Mouse (Mus musculus) spleen, adult 2 months (tissue): ENCODE measurements around the gene Trim56. TPM values are rescaled to one million over a fixed set of nuclear protein-coding genes. Genes with fewer than 3 reads are reported as not detected.

Experiments
- DNase-seq, 2 experiments: peaks; one replicate each; pipeline versions ENCODE4 v3.0.0 to v3.0.0-alpha.2; 2012 to 2021; ENCODE audit warnings: low spot score in 2 of 2, low read depth in 1 of 2
- H3K27ac ChIP-seq: fragments of 200-500 bp; 2 replicates; pipeline ENCODE4 v1.5.1; 2012; ENCODE audit warnings: low read length, inconsistent platforms; ENCODE audit not compliant: insufficient read depth
- H3K27me3 ChIP-seq: fragments of 200-500 bp; 2 replicates; pipeline ENCODE4 v1.6.1; 2012; ENCODE audit warnings: mild to moderate bottlenecking, moderate library complexity, low read length, inconsistent platforms; ENCODE audit not compliant: control insufficient read depth, insufficient read depth
- H3K36me3 ChIP-seq: fragments of 200-500 bp; 2 replicates; pipeline ENCODE4 v1.6.1; 2012; ENCODE audit warnings: mild to moderate bottlenecking, low read length, inconsistent platforms; ENCODE audit not compliant: control insufficient read depth, insufficient read depth
- H3K4me1 ChIP-seq: fragments of 200-500 bp; 2 replicates; pipeline ENCODE4 v1.6.1; 2011; ENCODE audit warnings: inconsistent platforms; ENCODE audit not compliant: control insufficient read depth, insufficient read depth, insufficient read length
- H3K4me3 ChIP-seq: fragments of 200-500 bp; 2 replicates; pipeline ENCODE4 v1.5.1; 2011; ENCODE audit warnings: mild to moderate bottlenecking, inconsistent platforms; ENCODE audit not compliant: insufficient read depth, insufficient read length; ENCODE audit errors: extremely low read depth
- CTCF ChIP-seq: fragments of 200-500 bp; IDR thresholded peaks from 2 replicates; pipeline ENCODE4 v1.5.1; 2011; ENCODE audit warnings: mild to moderate bottlenecking, inconsistent platforms; ENCODE audit not compliant: insufficient read depth, insufficient read length, insufficient replicate concordance; ENCODE audit errors: extremely low read depth
- POLR2A ChIP-seq: fragments of 200-500 bp; IDR thresholded peaks from 2 replicates; pipeline ENCODE4 v1.6.1; 2011; ENCODE audit warnings: low read depth, low read length, inconsistent platforms
- WGBS: fragments of 180-500 bp; shearing (Covaris S2); methylation state at CpG from one replicate; pipeline ENCODE4 v1.1.7; 2018; 5-methylcytosine and 5-hydroxymethylcytosine counted together
- polyA plus RNA-seq: library from polyadenylated mRNA; depleted of rRNA; stranded (reverse); fragments of >200 nt; gene quantifications from 2 replicates; pipeline ENCODE4 v1.2.3, GENCODE M21; 2012

Gene Trim56
- polyA plus RNA-seq, 1 experiment, result 26.6 TPM

DNA sequence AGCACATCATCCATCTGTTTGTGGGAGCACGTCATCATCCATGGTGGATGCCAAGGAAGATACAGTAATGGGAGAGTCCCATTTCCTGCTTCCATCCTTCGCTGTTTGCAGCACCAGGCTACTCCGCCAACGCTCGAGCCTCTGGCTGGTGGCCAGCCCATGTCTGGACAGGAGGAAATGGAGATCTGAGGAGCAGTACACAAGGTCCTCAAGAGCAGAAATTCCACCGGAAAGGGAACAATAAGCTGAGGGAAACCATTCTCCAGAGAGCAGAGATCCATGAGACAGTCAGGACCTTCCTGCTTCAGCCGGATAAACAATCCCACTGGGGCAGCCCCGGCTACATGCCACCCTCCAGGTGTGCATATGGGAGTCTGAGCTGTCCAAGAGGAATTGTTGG, 28.6 kb downstream of the Trim56 start:
- Histone ChIP-seq H3K4me1 (no peaks in the 10 kb centered on the region), H3K27ac (no peak overlapping the region), H3K27me3 (no peaks in the 10 kb centered on the region), H3K4me3 (no peak overlapping the region), H3K36me3 (no peaks in the 10 kb centered on the region)
- 76% methylated on average over 8 of the region's 8 CpGs for WGBS
- DNase-seq, result no peak
- no peak for TF ChIP-seq CTCF
- no peak for TF ChIP-seq POLR2A

DNA sequence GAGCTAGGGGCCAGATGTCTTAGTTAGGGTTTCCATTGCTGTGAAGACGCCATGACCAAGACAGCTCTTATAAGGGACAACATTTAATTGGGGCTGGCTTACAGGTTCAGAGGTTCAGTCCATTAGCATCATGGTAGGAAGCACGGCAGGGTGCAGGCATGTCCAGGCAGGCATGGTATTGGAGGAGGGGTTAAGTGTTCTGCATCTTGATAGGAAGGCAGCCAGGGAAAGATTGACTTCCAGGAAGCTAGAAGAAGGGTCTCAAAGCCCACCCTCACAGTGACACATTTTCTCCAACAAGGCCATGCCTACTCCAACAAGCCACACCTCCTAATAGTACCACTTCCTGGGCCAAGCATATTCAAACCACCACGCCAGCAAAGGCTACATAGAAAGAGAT, 30.3 kb downstream of the Trim56 start:
- no peak overlapping the region for H3K27ac ChIP-seq

DNA sequence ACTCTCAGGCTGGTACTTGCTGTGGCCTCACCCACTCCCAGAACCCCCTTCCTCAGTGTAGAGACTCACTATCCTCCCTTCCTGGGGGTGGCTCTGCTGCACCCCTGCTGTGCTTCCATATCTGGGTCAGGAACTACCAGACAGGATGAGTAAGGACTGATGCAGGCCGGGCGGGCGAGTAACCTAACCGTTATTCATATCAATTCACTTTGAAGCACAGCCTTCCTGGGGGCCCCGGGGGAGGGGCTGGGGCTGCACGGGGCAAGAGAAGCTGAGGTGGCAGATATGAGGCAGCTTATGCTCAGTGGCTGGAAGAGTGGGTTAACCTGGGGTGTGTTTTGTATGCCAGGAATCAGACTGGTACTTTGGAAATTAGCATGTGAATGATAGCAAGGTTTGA, 31.0 kb downstream of the Trim56 start:
- no peak for DNase-seq
- no peak for TF ChIP-seq CTCF
- no peak for TF ChIP-seq POLR2A
- no peak overlapping the region for H3K4me3 ChIP-seq
- no peaks in the 10 kb centered on the region for H3K36me3 ChIP-seq
- WGBS, result 75% methylated on average over 6 of the region's 6 CpGs
- H3K4me1 ChIP-seq, result no peaks in the 10 kb centered on the region
- no peak overlapping the region for H3K27ac ChIP-seq
- H3K27me3 ChIP-seq, result no peaks in the 10 kb centered on the region

More for the DNA sequence above, 30.3 kb downstream of the Trim56 start:
- Histone ChIP-seq H3K27me3 (no peaks in the 10 kb centered on the region), H3K4me3 (no peak overlapping the region), H3K36me3 (no peaks in the 10 kb centered on the region), H3K4me1 (no peaks in the 10 kb centered on the region)
- TF ChIP-seq CTCF (no peak), POLR2A (no peak)
- 84% methylated on average over 3 of the region's 3 CpGs for WGBS
- no peak for DNase-seq

DNA sequence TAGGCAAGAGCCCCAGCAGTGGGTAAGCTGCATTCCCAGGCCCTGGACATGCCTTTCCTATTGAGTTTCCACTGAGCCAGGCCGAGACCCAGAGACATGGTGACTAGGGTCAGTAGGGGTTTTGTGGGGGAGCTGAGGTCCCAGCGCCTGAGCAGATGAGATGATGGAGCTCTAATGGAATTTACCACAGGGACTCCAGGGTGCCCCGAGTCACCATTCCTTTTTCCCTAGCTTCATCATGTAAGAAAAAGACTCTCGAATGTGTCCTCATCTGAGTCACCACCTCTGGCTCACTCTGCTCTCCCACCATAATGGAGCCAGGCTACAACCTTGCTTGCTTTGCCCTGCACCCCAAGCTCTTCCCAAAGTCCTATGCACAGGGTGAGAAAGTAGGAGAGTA, 33.0 kb downstream of the Trim56 start:
- WGBS, result 87% methylated on average over 4 of the region's 4 CpGs
- no peaks in the 10 kb centered on the region for H3K27me3 ChIP-seq
- no peak overlapping the region for H3K27ac ChIP-seq
- no peaks in the 10 kb centered on the region for H3K4me1 ChIP-seq
- DNase-seq, result no peak
- H3K36me3 ChIP-seq, result no peaks in the 10 kb centered on the region
- H3K4me3 ChIP-seq, result no peak overlapping the region
- no peak for TF ChIP-seq POLR2A
- no peak for TF ChIP-seq CTCF

DNA sequence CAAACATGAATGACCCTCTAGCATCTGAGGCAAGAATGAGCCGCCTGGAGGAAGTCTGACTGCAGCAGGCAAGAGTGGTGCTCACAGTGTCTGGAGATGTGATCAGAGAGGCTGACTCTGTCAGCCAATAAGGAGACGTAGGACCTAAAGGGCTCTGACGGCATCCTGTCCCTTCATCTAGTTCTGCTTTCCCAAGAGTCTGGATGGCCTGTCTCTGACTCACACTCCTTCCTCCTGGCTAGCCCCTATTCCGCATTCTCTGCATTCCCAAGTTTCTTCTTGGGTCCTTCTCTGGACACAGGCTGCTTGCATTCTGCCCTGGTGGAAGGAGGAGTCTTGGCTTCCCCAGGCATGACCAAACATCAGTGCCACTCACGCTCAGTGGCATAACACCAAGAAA, 36.2 kb downstream of the Trim56 start:
- Histone ChIP-seq H3K27me3 (no peaks in the 10 kb centered on the region), H3K4me1 (peaks cover 4% of the 10 kb centered on the region; the same call in 1 of the 2 replicates), H3K27ac (no peak overlapping the region), H3K4me3 (no peak overlapping the region), H3K36me3 (no peaks in the 10 kb centered on the region)
- TF ChIP-seq CTCF, result no peak
- no peak for TF ChIP-seq POLR2A
- WGBS, result 42% methylated on average over 5 of the region's 5 CpGs
- DNase-seq, result no peak

DNA sequence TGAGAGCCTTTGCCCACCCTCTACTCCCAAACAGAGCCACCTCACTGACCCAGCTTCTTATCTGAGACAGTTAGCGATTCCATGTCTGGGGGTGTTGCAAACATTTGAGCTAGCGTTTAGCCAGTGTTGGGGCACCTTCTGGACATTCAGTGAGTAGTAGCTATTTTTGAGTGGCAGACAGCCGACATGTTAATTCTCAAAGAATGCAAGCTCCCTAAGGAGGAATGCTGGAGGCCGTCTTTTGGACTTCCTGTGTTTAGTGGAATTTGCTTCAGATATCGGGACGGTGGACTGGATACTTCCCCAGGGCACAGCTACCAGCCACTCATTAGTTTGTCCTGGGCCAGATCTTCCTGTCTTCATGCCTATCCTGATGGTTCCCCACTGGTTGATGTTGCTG, 37.4 kb downstream of the Trim56 start:
- Histone ChIP-seq H3K27ac (no peak overlapping the region), H3K4me1 (peaks cover 4% of the 10 kb centered on the region; the same call in 1 of the 2 replicates), H3K4me3 (no peak overlapping the region), H3K36me3 (no peaks in the 10 kb centered on the region), H3K27me3 (no peaks in the 10 kb centered on the region)
- TF ChIP-seq CTCF (no peak), POLR2A (no peak)
- WGBS, result 79% methylated on average over 6 of the region's 6 CpGs
- DNase-seq, result no peak

DNA sequence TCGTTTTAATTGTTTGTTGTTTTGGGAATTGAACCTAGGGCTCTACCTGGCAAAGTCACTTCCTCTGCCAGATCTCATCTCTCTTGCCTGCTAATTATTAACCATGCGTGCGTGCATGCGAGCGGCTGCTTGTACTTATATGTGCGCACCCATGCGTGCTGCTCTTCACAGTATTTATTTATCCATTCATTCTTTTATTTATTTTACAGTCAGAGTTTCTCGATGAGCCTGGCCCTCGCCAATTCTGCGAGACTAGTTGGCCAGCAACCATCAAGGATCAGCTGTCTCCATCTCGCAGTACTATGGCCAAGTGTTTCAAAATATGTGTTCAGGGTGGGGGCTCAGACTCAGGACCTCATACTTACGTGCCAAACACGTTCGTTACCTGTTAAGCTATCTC, 38.0 kb downstream of the Trim56 start:
- WGBS, result 89% methylated on average over 14 of the region's 14 CpGs
- Histone ChIP-seq H3K4me3 (no peak overlapping the region), H3K4me1 (peaks cover 4% of the 10 kb centered on the region; the same call in 1 of the 2 replicates), H3K27me3 (no peaks in the 10 kb centered on the region), H3K27ac (no peak overlapping the region), H3K36me3 (no peaks in the 10 kb centered on the region)
- no peak for DNase-seq
- TF ChIP-seq CTCF (no peak), POLR2A (no peak)
